In the genomic region with DNA sequence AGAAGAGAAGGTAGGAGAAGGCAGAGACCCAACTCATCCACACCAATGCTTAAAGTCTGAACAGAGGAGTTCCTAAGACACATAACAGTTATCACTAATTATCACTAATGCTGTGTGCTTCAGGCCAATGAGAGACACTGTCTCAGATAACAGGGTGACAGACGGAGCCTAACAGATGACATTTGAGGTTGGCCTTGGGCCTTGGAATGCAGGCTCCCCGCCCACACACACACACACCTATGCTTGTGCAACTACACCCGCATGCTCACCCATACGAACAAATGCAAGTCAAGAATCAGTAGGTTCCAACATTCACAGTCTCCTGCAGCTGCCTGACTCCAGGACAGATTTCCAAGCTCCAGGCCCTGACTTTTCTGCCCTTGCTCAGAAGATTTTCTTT, we compare ENCODE assay signal across 15 mouse cellular contexts.
DNase-seq lines count a peak whose midpoint lies in the region; TF ChIP-seq lines count a peak whose summit lies in the region.
"Had no signal": no experiment of that assay in that cellular context is flagged by ENCODE, and none has a peak within 500 bp of the region (broad histone marks: within the 10 kb centered on the region; RNA-seq: fewer than 3 reads in every experiment).

No protein-coding gene starts in this region.

- TF ChIP-seq CTCF in C2C12 (IDR thresholded peaks at IDR 0.05; ENCODE audit: control insufficient read depth, insufficient read depth, insufficient read length): no peak

- no peak overlapping the region for H3ac ChIP-seq in C2C12 (ENCODE audit: control insufficient read depth, insufficient read length, low read depth)

- no peaks in the 10 kb centered on the region for H3K79me2 ChIP-seq in C2C12 (ENCODE audit: control insufficient read depth, insufficient read depth)

- peak; percentile 58 for DNase-seq in CD4-positive helper T cell, adult 2 months (ENCODE audit: low read depth, low spot score)
- DNase-seq in cerebellum, adult 8-10 months: peak; percentile 22
- peak; percentile 57 for DNase-seq in induced T-regulatory cell, adult 2 months (ENCODE audit: low read depth)
- no peak for DNase-seq in right cerebral cortex, postnatal 10 days (ENCODE audit: low spot score in 2 of 2)
- DNase-seq in layer of hippocampus, postnatal 25 days (ENCODE audit: extremely low spot score in 1 of 2, low spot score in 1 of 2): no peak
- DNase-seq in embryo, embryonic 11 days: no peak
- DNase-seq: adrenal gland, postnatal 14 days; heart, adult 18-20 months; lung, postnatal 10 days; right cerebral cortex, postnatal 25 days had no signal

- H3K4me3 ChIP-seq in C2C12 (ENCODE audit: insufficient read depth, poor library complexity, severe bottlenecking): no peak overlapping the region
- H3K4me3 ChIP-seq: heart, embryonic 15.5 days; hindbrain, embryonic 10.5 days; liver, embryonic 15.5 days; neural tube, embryonic 13.5 days had no signal

- H3K27me3 ChIP-seq in C2C12 (ENCODE audit: control insufficient read depth, insufficient read depth, insufficient read length): no peaks in the 10 kb centered on the region
- H3K27me3 ChIP-seq: heart, embryonic 15.5 days; liver, embryonic 15.5 days; neural tube, embryonic 13.5 days had no signal

- H3K36me3 ChIP-seq in C2C12 (ENCODE audit: control insufficient read depth, insufficient read depth): no peaks in the 10 kb centered on the region
- H3K36me3 ChIP-seq: heart, embryonic 15.5 days; hindbrain, embryonic 10.5 days; liver, embryonic 15.5 days; neural tube, embryonic 13.5 days had no signal

- H3K79me3 ChIP-seq in C2C12 (ENCODE audit: low read depth): no peaks in the 10 kb centered on the region

TF ChIP-seq in C2C12, 6 proteins besides CTCF, POLR2A, EP300 and RAD21:
- TF ChIP-seq CEBPB (IDR thresholded peaks at IDR 0.05; ENCODE audit: low read depth): peak; percentile 43
- TF ChIP-seq MYOG (IDR thresholded peaks at IDR 0.05; ENCODE audit: control insufficient read depth, extremely low read depth, insufficient read length): no peak

Comparison
In these comparisons a context has a peak if more than half of its experiments do, and no peak if none do; other contexts are left out.
1. DNase-seq: peak in CD4-positive helper T cell, adult 2 months (single experiment), cerebellum, adult 8-10 months (single experiment) and induced T-regulatory cell, adult 2 months (single experiment); none in right cerebral cortex, postnatal 10 days (0 of 2), layer of hippocampus, postnatal 25 days (0 of 2) and embryo, embryonic 11 days (single experiment).